Mouse (Mus musculus) kidney, embryonic 15.5 days (tissue): ENCODE data around the gene Fasn. TPM values are rescaled to one million over a fixed set of nuclear protein-coding genes. Genes with fewer than 3 reads are reported as not detected.
A peak's percentile ranks its signal among the peaks of the same experiment; 100 is the strongest.
"Not testable (repeated sequence)": the region's sequence is repeated elsewhere in the genome, so short reads cannot be mapped to it uniquely, and the experiment has no call there.

Experiments used
- ATAC-seq: fragments of 200-750 bp; cut with Nextera tagmentation; replicated peaks from 2 replicates; pipeline ENCODE4 v1.8.0; 2017; ENCODE audit warnings: moderate TSS enrichment; ENCODE audit not compliant: low FRiP score
- H3K27ac ChIP-seq: fragments of 300-500 bp; sonication (generic); 2 replicates; pipeline ENCODE4 v1.5.1; 2015; ENCODE audit warnings: mild to moderate bottlenecking, inconsistent platforms
- H3K27me3 ChIP-seq: fragments of 300-500 bp; sonication (generic); 2 replicates; pipeline ENCODE4 v1.6.1; 2015; ENCODE audit warnings: inconsistent platforms
- H3K36me3 ChIP-seq: fragments of 300-500 bp; sonication (generic); 2 replicates; pipeline ENCODE4 v1.6.1; 2015; ENCODE audit warnings: inconsistent platforms
- H3K4me1 ChIP-seq: fragments of 300-500 bp; sonication (generic); 2 replicates; pipeline ENCODE4 v1.6.1; 2015; ENCODE audit warnings: inconsistent platforms
- H3K4me2 ChIP-seq: fragments of 300-500 bp; sonication (generic); 2 replicates; pipeline ENCODE4 v1.6.1; 2015; ENCODE audit warnings: moderate library complexity, mild to moderate bottlenecking, inconsistent platforms
- H3K4me3 ChIP-seq: fragments of 300-500 bp; sonication (generic); replicated peaks from 2 replicates; pipeline ENCODE4 v1.5.1; 2015; ENCODE audit warnings: mild to moderate bottlenecking, inconsistent platforms
- H3K9ac ChIP-seq: fragments of 300-500 bp; sonication (generic); 2 replicates; pipeline ENCODE4 v1.6.1; 2015; ENCODE audit warnings: mild to moderate bottlenecking, inconsistent platforms
- H3K9me3 ChIP-seq: fragments of 300-500 bp; sonication (generic); replicated peaks from 2 replicates; pipeline ENCODE4 v1.6.1; 2016; ENCODE audit warnings: inconsistent platforms
- WGBS: fragments of 180-500 bp; shearing (Covaris S2); methylation state at CpG from one replicate; pipeline ENCODE4 v1.1.7; 2015; ENCODE audit warnings: mixed read lengths; 5-methylcytosine and 5-hydroxymethylcytosine counted together
- polyA plus RNA-seq: library from polyadenylated mRNA; unstranded; fragments of >200 nt; fragmentation: Nextera tagmentation; extraction: Ambion mirVana; gene quantifications from 2 replicates; pipeline ENCODE4 v1.2.1, GENCODE M21; 2015

Fasn gene
- polyA plus RNA-seq = 44.1 and 51.8 TPM in 2 replicates

GRCm38 (mm10) chr11:120823956-120824786 is at the start of gene Fasn:
Fasn (minus strand) TSS chr11:120824547.
- peak; percentile 93 for ATAC-seq
- peaks cover 36% of the 10 kb centered on the region for H3K4me1 ChIP-seq

GRCm38 (mm10) chr11:120873206-120873605 is 48.9 kb upstream of the Fasn start:
- Histone ChIP-seq H3K4me1 (no peaks in the 10 kb centered on the region), H3K27me3 (no peaks in the 10 kb centered on the region), H3K9ac (no peak overlapping the region), H3K4me2 (no peak overlapping the region), H3K9me3 (no peaks in the 10 kb centered on the region), H3K4me3 (no peak overlapping the region), H3K36me3 (peaks cover 17% of the 10 kb centered on the region), H3K27ac (no peak overlapping the region)
- 77% methylated on average over 6 of the region's 6 CpGs for WGBS
- no peak for ATAC-seq

More at GRCm38 (mm10) chr11:120823956-120824786, at the start of gene Fasn:
- peak within 1 kb of the TSS; percentile 85 for H3K9ac ChIP-seq
- H3K27me3 ChIP-seq = no peaks in the 10 kb centered on the region
- no peaks in the 10 kb centered on the region for H3K9me3 ChIP-seq
- peak within 1 kb of the TSS; percentile 72 for H3K4me2 ChIP-seq
- WGBS = under 1% methylated on average over 109 of the region's 109 CpGs
- H3K4me3 ChIP-seq = peak within 1 kb of the TSS; percentile 76
- H3K36me3 ChIP-seq = peaks cover 32% of the 10 kb centered on the region
- peak within 1 kb of the TSS; percentile 98 for H3K27ac ChIP-seq

GRCm38 (mm10) chr11:120871521-120871920 is 47.2 kb upstream of the Fasn start:
- H3K27ac ChIP-seq = no peak overlapping the region
- peaks cover 11% of the 10 kb centered on the region for H3K36me3 ChIP-seq
- no peaks in the 10 kb centered on the region for H3K9me3 ChIP-seq
- H3K9ac ChIP-seq = no peak overlapping the region
- 90% methylated on average over 9 of the region's 9 CpGs for WGBS
- no peaks in the 10 kb centered on the region for H3K27me3 ChIP-seq
- no peaks in the 10 kb centered on the region for H3K4me1 ChIP-seq
- no peak overlapping the region for H3K4me2 ChIP-seq
- H3K4me3 ChIP-seq = no peak overlapping the region
- ATAC-seq = no peak

GRCm38 (mm10) chr11:120865816-120866215 is 41.5 kb upstream of the Fasn start:
- Histone ChIP-seq H3K9me3 (no peaks in the 10 kb centered on the region), H3K36me3 (peaks cover 29% of the 10 kb centered on the region), H3K27me3 (no peaks in the 10 kb centered on the region), H3K4me2 (no peak overlapping the region), H3K9ac (no peak overlapping the region), H3K4me1 (peaks cover 4% of the 10 kb centered on the region; the same call in 1 of the 2 replicates), H3K27ac (no peak overlapping the region), H3K4me3 (no peak overlapping the region)
- 87% methylated on average over 1 of the region's 1 CpGs for WGBS
- ATAC-seq = no peak

GRCm38 (mm10) chr11:120862819-120863218 is 38.5 kb upstream of the Fasn start:
- Histone ChIP-seq H3K4me3 (no peak overlapping the region), H3K9me3 (no peaks in the 10 kb centered on the region), H3K4me2 (no peak overlapping the region), H3K27me3 (no peaks in the 10 kb centered on the region), H3K4me1 (peaks cover 4% of the 10 kb centered on the region; the same call in 1 of the 2 replicates), H3K9ac (no peak overlapping the region), H3K27ac (no peak overlapping the region), H3K36me3 (peaks cover 51% of the 10 kb centered on the region)
- WGBS = 62% methylated on average over 10 of the region's 10 CpGs
- ATAC-seq = no peak

DNA sequence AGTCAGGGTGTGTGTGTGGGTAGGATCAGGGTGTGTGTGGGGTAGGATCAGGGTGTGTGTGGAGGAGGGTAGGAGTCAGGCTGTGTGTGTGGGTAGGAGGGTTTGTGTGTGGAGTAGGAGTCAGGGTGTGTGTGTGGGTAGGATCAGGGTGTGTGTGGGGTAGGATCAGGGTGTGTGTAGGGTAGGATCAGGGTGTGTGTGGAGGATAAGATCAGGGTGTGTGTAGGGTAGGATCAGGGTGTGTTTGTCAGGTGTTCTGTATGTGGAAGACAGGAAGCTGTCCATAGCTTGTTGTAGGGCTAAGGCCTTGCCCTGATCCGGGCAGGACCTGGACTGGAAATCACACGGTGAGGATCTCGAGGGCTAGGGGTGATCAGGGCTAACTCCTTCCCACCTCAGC is 31.6 kb upstream of the Fasn start:
- not testable (repeated sequence) for H3K27ac ChIP-seq, H3K4me2 ChIP-seq, H3K9ac ChIP-seq, H3K4me3 ChIP-seq, H3K27me3 ChIP-seq, ATAC-seq, H3K9me3 ChIP-seq
- Histone ChIP-seq H3K36me3 (peaks cover 42% of the 10 kb centered on the region), H3K4me1 (peaks cover 28% of the 10 kb centered on the region)
- 95% methylated on average over 3 of the region's 3 CpGs for WGBS

DNA sequence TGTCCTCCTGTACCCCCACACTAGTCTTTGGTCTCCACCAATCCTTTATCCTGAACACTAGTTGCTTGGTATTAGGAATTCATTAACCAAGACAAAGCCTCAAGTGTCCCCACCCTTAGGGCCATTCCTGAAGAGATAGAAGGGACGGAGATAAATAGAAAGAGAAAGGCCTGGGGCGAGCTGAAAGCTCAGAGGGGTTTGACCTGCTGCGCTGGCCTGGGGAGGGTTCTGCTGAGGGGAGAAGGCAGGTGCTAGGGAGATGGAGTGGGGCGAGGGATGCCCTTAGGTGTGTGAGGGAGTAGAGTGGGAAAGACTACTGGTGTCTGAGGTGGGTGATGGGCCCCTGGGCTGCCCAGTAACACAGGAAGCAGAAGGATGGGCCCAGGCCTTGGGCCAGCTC is 29.4 kb upstream of the Fasn start:
- 79% methylated on average over 4 of the region's 4 CpGs for WGBS
- no peak for ATAC-seq
- Histone ChIP-seq H3K4me2 (no peak overlapping the region), H3K27ac (peak overlapping the region; percentile 89), H3K27me3 (no peaks in the 10 kb centered on the region), H3K9me3 (no peaks in the 10 kb centered on the region), H3K4me3 (no peak overlapping the region), H3K36me3 (peaks cover 23% of the 10 kb centered on the region; the same call in 1 of the 2 replicates), H3K4me1 (peaks cover 36% of the 10 kb centered on the region), H3K9ac (no peak overlapping the region)

DNA sequence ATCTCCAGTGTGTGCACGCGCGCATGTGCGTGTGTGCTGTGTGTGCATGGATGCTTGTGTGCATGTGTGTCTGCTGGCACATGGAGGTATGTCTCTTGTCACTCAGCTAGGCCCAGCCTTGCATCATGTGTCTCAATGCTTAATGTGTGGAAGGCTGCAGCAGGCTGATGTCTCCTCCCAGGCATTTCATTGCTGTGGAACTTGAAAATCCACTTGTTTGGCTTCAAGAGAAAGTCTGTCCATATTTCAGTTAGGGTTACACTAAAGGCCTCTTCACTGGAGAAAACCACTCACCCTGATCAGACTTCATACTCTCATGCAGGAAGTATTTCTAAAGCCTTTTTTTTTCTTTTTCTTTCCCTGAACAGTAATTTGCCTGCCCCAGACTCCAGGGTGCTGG is 28.8 kb upstream of the Fasn start:
- Histone ChIP-seq H3K4me2 (no peak overlapping the region), H3K9me3 (no peaks in the 10 kb centered on the region), H3K4me3 (no peak overlapping the region), H3K27ac (peak overlapping the region; percentile 89), H3K27me3 (no peaks in the 10 kb centered on the region), H3K4me1 (peaks cover 36% of the 10 kb centered on the region), H3K36me3 (peaks cover 16% of the 10 kb centered on the region; the same call in 1 of the 2 replicates), H3K9ac (no peak overlapping the region)
- ATAC-seq = no peak
- WGBS = 97% methylated on average over 4 of the region's 4 CpGs

GRCm38 (mm10) chr11:120852083-120852935 is 28.0 kb upstream of the Fasn start:
- no peaks in the 10 kb centered on the region for H3K9me3 ChIP-seq
- H3K4me1 ChIP-seq = peaks cover 36% of the 10 kb centered on the region
- H3K36me3 ChIP-seq = peaks cover 10% of the 10 kb centered on the region; the same call in 1 of the 2 replicates
- no peak overlapping the region for H3K4me2 ChIP-seq
- H3K27me3 ChIP-seq = no peaks in the 10 kb centered on the region
- WGBS = 38% methylated on average over 11 of the region's 11 CpGs
- ATAC-seq = peak; percentile 47; the same call in 1 of the 2 replicates
- no peak overlapping the region for H3K9ac ChIP-seq
- no peak overlapping the region for H3K4me3 ChIP-seq
- H3K27ac ChIP-seq = peak overlapping the region; percentile 89

DNA sequence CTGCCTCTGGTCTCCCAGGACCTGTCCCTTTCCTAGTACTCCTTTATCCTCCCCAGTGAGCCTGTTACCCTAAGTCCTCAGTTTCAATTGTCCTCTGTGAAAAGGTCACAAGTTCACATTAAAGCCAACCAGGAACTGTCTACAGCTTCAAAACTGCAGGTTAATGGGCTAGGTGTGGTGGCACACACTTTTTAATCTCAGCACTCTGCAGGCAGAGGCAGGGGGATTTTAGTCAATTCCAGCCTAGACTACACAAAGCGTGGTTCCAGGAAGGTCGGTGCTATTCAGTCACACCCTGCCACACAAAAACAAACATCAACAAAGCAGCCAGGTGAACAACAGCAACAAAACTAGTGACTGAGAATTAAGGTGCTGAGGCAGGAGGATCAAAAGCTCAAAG is 27.2 kb upstream of the Fasn start:
- ATAC-seq = no peak
- WGBS = 53% methylated on average over 2 of the region's 2 CpGs

GRCm38 (mm10) chr11:120851132-120851531 is 26.8 kb upstream of the Fasn start:
- peak overlapping the region; percentile 89 for H3K27ac ChIP-seq
- WGBS = 72% methylated on average over 1 of the region's 1 CpGs
- no peak for ATAC-seq
- H3K36me3 ChIP-seq = no peaks in the 10 kb centered on the region
- H3K4me3 ChIP-seq = no peak overlapping the region
- H3K27me3 ChIP-seq = no peaks in the 10 kb centered on the region
- H3K4me2 ChIP-seq = no peak overlapping the region
- no peaks in the 10 kb centered on the region for H3K9me3 ChIP-seq
- H3K9ac ChIP-seq = no peak overlapping the region
- H3K4me1 ChIP-seq = peaks cover 36% of the 10 kb centered on the region

More for the DNA sequence above, 27.2 kb upstream of the Fasn start:
- no peak overlapping the region for H3K4me2 ChIP-seq
- H3K4me3 ChIP-seq = no peak overlapping the region
- peaks cover 36% of the 10 kb centered on the region for H3K4me1 ChIP-seq
- no peaks in the 10 kb centered on the region for H3K27me3 ChIP-seq
- peaks cover 4% of the 10 kb centered on the region; the same call in 1 of the 2 replicates for H3K36me3 ChIP-seq
- no peaks in the 10 kb centered on the region for H3K9me3 ChIP-seq
- peak overlapping the region; percentile 89 for H3K27ac ChIP-seq
- H3K9ac ChIP-seq = no peak overlapping the region
